Mouse (Mus musculus): ENCODE measurements around the gene Was.
A peak's percentile ranks its signal among the peaks of the same experiment; 100 is the strongest.
"Not testable (repeated sequence)": the region's sequence is repeated elsewhere in the genome, so short reads cannot be mapped to it uniquely, and the experiment has no call there.

Gene Was

GRCm38 (mm10) chrX:8073881-8074429 lies 16.3 kb downstream of the Was start:
- DNase-seq = peak; percentile 19

GRCm38 (mm10) chrX:8069166-8069565 lies 21.1 kb downstream of the Was start:
- no peak for DNase-seq

- not testable (repeated sequence) for DNase-seq
These were observed 39.1 kb downstream of the Was start for GRCm38 (mm10) chrX:8051044-8051781.

GRCm38 (mm10) chrX:8033009-8033408 lies 57.3 kb downstream of the Was start:
- no peak for DNase-seq

All from right cerebral cortex, postnatal 4 days (tissue).